Mouse (Mus musculus): ENCODE measurements around the gene Cope.

The Cope gene

GRCm38 (mm10) chr8:70347860-70348420 is 45.6 kb downstream of the Cope start:
- DNase-seq (ENCODE audit: low spot score), result no peak

GRCm38 (mm10) chr8:70351035-70351999 is 49.0 kb downstream of the Cope start:
- peak; percentile 52 for DNase-seq (ENCODE audit: low spot score)

GRCm38 (mm10) chr8:70352000-70352384 is 49.7 kb downstream of the Cope start:
- DNase-seq (ENCODE audit: low spot score), result no peak

- peak; percentile 46 for DNase-seq (ENCODE audit: low spot score)
Observed at GRCm38 (mm10) chr8:70352657-70353151, 50.4 kb downstream of the Cope start.

GRCm38 (mm10) chr8:70353194-70353817 is 51.0 kb downstream of the Cope start, which contains the start of gene Upf1:
Gene Upf1, minus strand, starts transcription at chr8:70353278.
- peak; percentile 99 for DNase-seq (ENCODE audit: low spot score)

- DNase-seq (ENCODE audit: low spot score), result no peak
Observed at GRCm38 (mm10) chr8:70354004-70354403, 51.7 kb downstream of the Cope start.

- DNase-seq (ENCODE audit: low spot score), result no peak
Observed at GRCm38 (mm10) chr8:70356111-70356510, 53.8 kb downstream of the Cope start.

- DNase-seq (ENCODE audit: low spot score), result peak; percentile 48
Observed at GRCm38 (mm10) chr8:70359411-70359810, 57.1 kb downstream of the Cope start.

- no peak for DNase-seq (ENCODE audit: low spot score)
Observed at GRCm38 (mm10) chr8:70360769-70361168, 58.5 kb downstream of the Cope start.

GRCm38 (mm10) chr8:70361484-70362032 is 59.2 kb downstream of the Cope start:
- no peak for DNase-seq (ENCODE audit: low spot score)

Measured in urinary bladder, postnatal 14 days (tissue).